Mouse (Mus musculus): ENCODE measurements around the gene Rnf166. TPM values are rescaled to one million over a fixed set of nuclear protein-coding genes. Genes with fewer than 3 reads are reported as not detected.

The Rnf166 gene
- polyA plus RNA-seq, 1 experiment from 2014 or later: 34.9 TPM

GRCm38 (mm10) chr8:122436146-122436545 is 39.7 kb downstream of the Rnf166 start:
- no peak overlapping the region for H3K27ac ChIP-seq (replicated peaks)
- H3K4me3 ChIP-seq (replicated peaks): no peak overlapping the region
- H3K9ac ChIP-seq (replicated peaks): no peak overlapping the region
- H3K9me3 ChIP-seq (replicated peaks): no peaks in the 10 kb centered on the region
- H3K27me3 ChIP-seq (replicated peaks): no peaks in the 10 kb centered on the region
- peaks cover 13% of the 10 kb centered on the region for H3K4me1 ChIP-seq
- no peak overlapping the region for H3K4me2 ChIP-seq
- H3K36me3 ChIP-seq: peaks cover 58% of the 10 kb centered on the region
- 95% methylated on average over 9 of the region's 9 CpGs for WGBS
- no peak for ATAC-seq (ENCODE audit: low FRiP score)

DNA sequence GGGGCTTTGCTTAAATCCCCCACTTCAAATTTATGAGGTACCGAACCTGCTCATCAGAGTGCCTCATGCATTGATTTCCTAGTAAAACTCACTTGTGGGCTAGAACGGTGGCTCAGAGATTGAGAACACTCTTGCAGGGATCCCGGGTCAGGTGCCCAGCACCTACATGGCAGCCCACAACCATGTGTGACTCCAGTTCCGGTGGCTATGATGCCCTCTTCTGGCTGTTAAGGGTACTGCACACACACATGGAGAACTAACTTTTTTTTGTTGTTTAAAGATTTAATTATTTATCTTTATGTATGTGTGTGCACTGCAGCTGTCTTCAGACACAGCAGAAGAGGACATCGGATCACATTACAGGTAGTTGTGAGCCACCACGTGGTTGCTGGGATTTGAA is 40.5 kb downstream of the Rnf166 start:
- Histone ChIP-seq H3K4me3 (replicated peaks) (no peak overlapping the region), H3K9me3 (replicated peaks) (no peaks in the 10 kb centered on the region), H3K9ac (replicated peaks) (no peak overlapping the region), H3K27ac (replicated peaks) (no peak overlapping the region), H3K4me2 (no peak overlapping the region), H3K36me3 (peaks cover 58% of the 10 kb centered on the region), H3K27me3 (replicated peaks) (no peaks in the 10 kb centered on the region), H3K4me1 (peaks cover 12% of the 10 kb centered on the region)
- WGBS: 93% methylated on average over 6 of the region's 6 CpGs
- no peak for ATAC-seq (ENCODE audit: low FRiP score)

DNA sequence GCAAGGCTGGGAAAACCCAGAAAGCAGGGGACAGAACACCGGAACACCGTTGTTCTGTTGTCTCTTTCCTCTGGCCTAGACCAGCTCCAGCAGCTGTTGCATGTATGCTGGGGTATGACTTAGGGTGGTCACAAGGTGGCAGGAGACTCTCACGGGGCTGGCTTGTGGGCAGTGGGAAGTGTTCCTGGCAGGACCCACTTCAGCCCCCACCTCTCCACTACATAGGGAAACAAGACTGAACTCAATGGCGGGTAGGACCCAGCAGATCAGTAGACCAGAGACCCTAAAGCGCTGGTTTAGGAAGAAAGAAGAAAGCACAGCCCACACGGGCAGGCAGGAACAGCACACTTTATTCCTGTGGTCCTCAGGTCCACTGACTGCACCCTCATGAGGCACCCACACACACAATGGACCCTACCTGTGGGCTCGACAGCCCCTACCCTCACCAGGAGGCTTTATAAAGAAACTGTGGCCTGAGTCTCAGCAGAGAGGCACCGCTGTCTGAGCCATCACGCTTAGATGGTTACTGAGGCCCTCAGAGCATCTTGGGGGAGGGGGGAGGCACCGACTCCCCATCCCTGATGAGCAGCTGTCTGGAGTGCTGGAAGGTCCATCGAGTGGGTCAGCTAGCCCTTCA is 42.5 kb downstream of the Rnf166 start:
- H3K9me3 ChIP-seq (replicated peaks): no peaks in the 10 kb centered on the region
- H3K4me3 ChIP-seq (replicated peaks): no peak overlapping the region
- WGBS: 63% methylated on average over 11 of the region's 11 CpGs
- H3K36me3 ChIP-seq: peaks cover 41% of the 10 kb centered on the region
- no peaks in the 10 kb centered on the region for H3K27me3 ChIP-seq (replicated peaks)
- H3K4me1 ChIP-seq: peaks cover 12% of the 10 kb centered on the region
- no peak overlapping the region for H3K9ac ChIP-seq (replicated peaks)
- peak overlapping the region; percentile 59 for H3K4me2 ChIP-seq
- H3K27ac ChIP-seq (replicated peaks): 0 out of 2 replicates have a peak overlapping the region, but pooled peaks have one; percentile 60
- 0 out of 2 replicates have a peak, but pooled peaks have one; percentile 32 for ATAC-seq (ENCODE audit: low FRiP score)

GRCm38 (mm10) chr8:122432443-122433268 is 43.2 kb downstream of the Rnf166 start, which contains the start of gene Cyba:
Cyba (minus strand) TSS chr8:122432930.
- H3K9me3 ChIP-seq (replicated peaks): no peaks in the 10 kb centered on the region
- peak within 1 kb of the TSS; percentile 37; the same call in 1 of the 2 replicates for H3K9ac ChIP-seq (replicated peaks)
- peak; percentile 30; the same call in 1 of the 2 replicates for ATAC-seq (ENCODE audit: low FRiP score)
- H3K27ac ChIP-seq (replicated peaks): peak within 1 kb of the TSS; percentile 60
- H3K36me3 ChIP-seq: peaks cover 34% of the 10 kb centered on the region
- WGBS: 8% methylated on average over 45 of the region's 45 CpGs
- peaks cover 12% of the 10 kb centered on the region for H3K4me1 ChIP-seq
- H3K27me3 ChIP-seq (replicated peaks): no peaks in the 10 kb centered on the region
- peak within 1 kb of the TSS; percentile 59 for H3K4me2 ChIP-seq
- H3K4me3 ChIP-seq (replicated peaks): peak within 1 kb of the TSS; percentile 37

DNA sequence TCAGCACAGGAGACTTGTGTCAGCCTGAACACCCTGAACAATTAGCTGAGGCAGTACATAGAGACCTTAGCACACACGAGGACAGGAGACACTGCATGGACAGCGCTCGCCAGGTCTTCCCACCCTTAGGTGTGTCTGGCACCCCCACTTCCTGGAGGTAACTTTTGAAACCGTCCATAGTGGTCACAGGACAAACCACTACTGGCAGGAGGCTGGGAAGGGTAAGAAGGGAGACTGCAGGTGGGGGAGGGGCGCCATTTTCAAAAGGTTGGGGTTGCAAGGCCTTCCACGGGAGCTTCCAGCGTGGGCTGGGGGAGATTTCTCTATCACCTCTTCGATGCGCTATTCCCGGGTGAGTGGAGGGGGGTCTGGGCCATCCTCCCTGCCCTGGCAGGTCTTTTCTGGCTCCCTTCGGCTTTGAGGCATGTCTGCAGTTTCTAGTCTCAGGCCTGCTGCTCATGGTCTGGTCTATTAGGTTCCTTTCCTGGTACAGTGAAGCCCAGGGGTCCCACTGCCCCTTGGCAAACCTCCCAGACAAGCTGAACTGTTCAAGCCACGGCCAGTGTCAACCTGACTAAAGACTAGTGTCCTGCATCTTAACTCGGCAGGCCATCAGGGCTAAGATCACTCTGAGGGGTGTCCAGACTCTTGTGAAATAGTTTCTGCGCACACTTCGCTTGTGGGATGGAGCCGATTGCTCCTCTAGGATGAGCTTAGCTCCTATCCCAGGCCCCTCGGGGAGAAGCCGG is 44.0 kb downstream of the Rnf166 start:
- H3K4me2 ChIP-seq: peak overlapping the region; percentile 59
- H3K4me3 ChIP-seq (replicated peaks): peak overlapping the region; percentile 37
- peak overlapping the region; percentile 37; the same call in 1 of the 2 replicates for H3K9ac ChIP-seq (replicated peaks)
- ATAC-seq (ENCODE audit: low FRiP score): no peak
- 38% methylated on average over 18 of the region's 18 CpGs for WGBS
- peaks cover 12% of the 10 kb centered on the region for H3K4me1 ChIP-seq
- H3K27ac ChIP-seq (replicated peaks): peak overlapping the region; percentile 60; the same call in 1 of the 2 replicates
- peaks cover 26% of the 10 kb centered on the region for H3K36me3 ChIP-seq
- no peaks in the 10 kb centered on the region for H3K27me3 ChIP-seq (replicated peaks)
- no peaks in the 10 kb centered on the region for H3K9me3 ChIP-seq (replicated peaks)

GRCm38 (mm10) chr8:122430646-122431045 is 45.2 kb downstream of the Rnf166 start:
- H3K4me2 ChIP-seq: no peak overlapping the region
- no peak overlapping the region for H3K9ac ChIP-seq (replicated peaks)
- no peak overlapping the region for H3K27ac ChIP-seq (replicated peaks)
- no peaks in the 10 kb centered on the region for H3K9me3 ChIP-seq (replicated peaks)
- H3K4me1 ChIP-seq: peaks cover 12% of the 10 kb centered on the region
- no peak for ATAC-seq (ENCODE audit: low FRiP score)
- no peak overlapping the region for H3K4me3 ChIP-seq (replicated peaks)
- no peaks in the 10 kb centered on the region for H3K27me3 ChIP-seq (replicated peaks)
- WGBS: 88% methylated on average over 3 of the region's 3 CpGs
- H3K36me3 ChIP-seq: peaks cover 14% of the 10 kb centered on the region

GRCm38 (mm10) chr8:122430058-122430636 is 45.7 kb downstream of the Rnf166 start:
- H3K4me2 ChIP-seq: no peak overlapping the region
- 89% methylated on average over 10 of the region's 10 CpGs for WGBS
- H3K9ac ChIP-seq (replicated peaks): no peak overlapping the region
- peaks cover 12% of the 10 kb centered on the region for H3K4me1 ChIP-seq
- H3K27me3 ChIP-seq (replicated peaks): no peaks in the 10 kb centered on the region
- ATAC-seq (ENCODE audit: low FRiP score): no peak
- no peak overlapping the region for H3K27ac ChIP-seq (replicated peaks)
- H3K4me3 ChIP-seq (replicated peaks): no peak overlapping the region
- peaks cover 9% of the 10 kb centered on the region for H3K36me3 ChIP-seq
- H3K9me3 ChIP-seq (replicated peaks): no peaks in the 10 kb centered on the region

GRCm38 (mm10) chr8:122428163-122428562 is 47.7 kb downstream of the Rnf166 start:
- 94% methylated on average over 9 of the region's 9 CpGs for WGBS
- peaks cover 12% of the 10 kb centered on the region for H3K4me1 ChIP-seq
- H3K27ac ChIP-seq (replicated peaks): no peak overlapping the region
- no peak overlapping the region for H3K4me3 ChIP-seq (replicated peaks)
- ATAC-seq (ENCODE audit: low FRiP score): no peak
- H3K9ac ChIP-seq (replicated peaks): no peak overlapping the region
- no peak overlapping the region for H3K4me2 ChIP-seq
- no peaks in the 10 kb centered on the region; the same call in 1 of the 2 replicates for H3K36me3 ChIP-seq
- H3K9me3 ChIP-seq (replicated peaks): no peaks in the 10 kb centered on the region
- no peaks in the 10 kb centered on the region for H3K27me3 ChIP-seq (replicated peaks)

DNA sequence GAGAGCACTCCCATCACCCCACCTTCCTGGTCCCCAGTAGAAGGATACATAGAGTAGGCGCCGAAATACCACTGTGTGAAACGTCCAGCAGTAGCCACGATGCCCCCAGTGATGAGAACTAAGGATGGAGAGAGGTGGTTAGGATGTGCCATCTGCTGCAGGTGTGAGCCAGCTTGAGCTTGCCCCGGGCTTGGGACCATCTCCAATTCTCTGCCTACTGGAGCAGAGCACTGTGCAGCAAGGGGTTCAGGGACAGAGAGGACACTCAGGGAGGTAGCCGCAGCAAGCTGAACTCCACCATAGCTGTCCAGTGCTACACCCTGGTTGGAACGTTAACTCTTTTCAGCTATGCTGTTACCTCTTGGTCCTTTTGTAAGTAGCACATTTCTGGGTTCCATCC is 48.3 kb downstream of the Rnf166 start:
- no peak overlapping the region for H3K9ac ChIP-seq (replicated peaks)
- H3K4me3 ChIP-seq (replicated peaks): no peak overlapping the region
- H3K27ac ChIP-seq (replicated peaks): no peak overlapping the region
- H3K4me1 ChIP-seq: peaks cover 9% of the 10 kb centered on the region
- no peaks in the 10 kb centered on the region for H3K9me3 ChIP-seq (replicated peaks)
- no peak for ATAC-seq (ENCODE audit: low FRiP score)
- WGBS: 93% methylated on average over 7 of the region's 7 CpGs
- H3K4me2 ChIP-seq: no peak overlapping the region
- no peaks in the 10 kb centered on the region for H3K36me3 ChIP-seq
- H3K27me3 ChIP-seq (replicated peaks): no peaks in the 10 kb centered on the region

DNA sequence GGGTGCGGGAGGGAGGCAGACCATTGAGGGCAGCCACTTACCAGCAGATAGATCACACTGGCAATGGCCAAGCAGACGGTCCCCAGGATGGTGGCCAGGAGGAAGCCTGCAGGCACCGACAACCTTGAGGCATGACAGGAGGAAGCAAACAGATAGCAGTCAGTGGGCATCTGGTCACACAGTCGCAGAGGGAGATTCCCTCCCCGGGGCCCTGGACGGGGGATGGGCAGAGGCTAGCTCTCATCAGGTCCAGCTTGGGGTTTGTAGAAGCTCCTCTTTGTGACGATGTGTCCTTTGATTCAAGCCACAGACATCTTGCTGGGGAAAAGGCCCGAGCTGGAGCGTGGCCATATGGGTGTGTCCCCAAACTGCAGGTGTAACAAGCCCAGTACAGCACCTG is 49.7 kb downstream of the Rnf166 start:
- H3K36me3 ChIP-seq: no peaks in the 10 kb centered on the region
- no peak overlapping the region for H3K9ac ChIP-seq (replicated peaks)
- no peaks in the 10 kb centered on the region for H3K27me3 ChIP-seq (replicated peaks)
- no peak for ATAC-seq (ENCODE audit: low FRiP score)
- WGBS: 81% methylated on average over 9 of the region's 9 CpGs
- no peaks in the 10 kb centered on the region for H3K9me3 ChIP-seq (replicated peaks)
- no peak overlapping the region for H3K4me3 ChIP-seq (replicated peaks)
- H3K27ac ChIP-seq (replicated peaks): no peak overlapping the region
- H3K4me1 ChIP-seq: no peaks in the 10 kb centered on the region
- H3K4me2 ChIP-seq: no peak overlapping the region

DNA sequence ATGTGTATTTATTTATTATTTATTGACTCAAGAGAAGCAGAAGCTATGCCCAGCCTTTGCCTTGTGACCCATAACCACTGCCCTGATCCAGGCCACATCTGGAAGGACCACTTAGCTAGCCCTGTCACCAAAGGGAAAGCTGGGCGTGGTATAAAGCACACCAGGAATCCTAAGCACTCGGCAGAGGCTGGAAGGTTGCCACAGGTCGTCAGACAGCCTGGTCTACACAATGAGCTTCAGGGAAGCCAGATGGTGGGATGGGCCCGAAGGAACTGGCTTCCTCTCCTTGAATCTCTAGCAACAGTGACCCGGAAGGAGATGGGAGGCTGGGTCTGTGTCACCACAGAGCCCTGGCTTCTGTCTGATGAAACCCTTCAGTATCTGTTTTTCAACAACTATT is 52.2 kb downstream of the Rnf166 start:
- 0 out of 2 replicates have a peak, but pooled peaks cover 3% of the 10 kb centered on the region for H3K36me3 ChIP-seq
- no peak overlapping the region for H3K27ac ChIP-seq (replicated peaks)
- H3K4me2 ChIP-seq: no peak overlapping the region
- 63% methylated on average over 5 of the region's 5 CpGs for WGBS
- no peaks in the 10 kb centered on the region for H3K9me3 ChIP-seq (replicated peaks)
- no peaks in the 10 kb centered on the region for H3K4me1 ChIP-seq
- no peak overlapping the region for H3K9ac ChIP-seq (replicated peaks)
- no peak overlapping the region for H3K4me3 ChIP-seq (replicated peaks)
- no peaks in the 10 kb centered on the region for H3K27me3 ChIP-seq (replicated peaks)
- ATAC-seq (ENCODE audit: low FRiP score): no peak
